Mouse (Mus musculus) frontal cortex, postnatal 10 days (tissue): Measurements from ENCODE around the gene Vmn2r98.
"Not testable (repeated sequence)": the region's sequence is repeated elsewhere in the genome, so short reads cannot be mapped to it uniquely, and the experiment has no call there.

ENCODE experiments used
- DNase-seq, 2 experiments: peaks; one replicate each; pipeline ENCODE4 v3.0.0; 2022; ENCODE audit warnings: low spot score in 2 of 2, mixed read lengths in 1 of 2

Vmn2r98 gene

DNA sequence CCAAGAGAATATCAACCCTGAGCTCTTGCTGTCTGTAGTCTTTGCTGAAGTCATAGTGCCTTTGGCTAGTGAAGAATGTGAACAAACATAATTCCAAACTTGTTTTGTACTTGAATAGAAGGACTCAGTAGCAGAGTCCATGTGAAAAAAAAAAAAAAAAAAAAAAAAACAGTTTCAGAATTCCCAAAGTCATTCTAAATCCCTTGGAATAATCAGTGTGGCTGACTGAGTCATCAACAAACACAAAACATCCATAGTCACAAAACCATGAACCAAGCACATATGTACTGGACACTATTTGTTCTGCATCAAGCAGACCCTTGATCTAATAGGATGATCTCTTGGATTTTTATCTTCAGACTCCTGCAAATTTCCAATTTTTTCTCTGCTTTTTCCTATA, at the start of gene Vmn2r98:
TSS of gene Vmn2r98 (plus strand) at position 301 of the 400 bp plus-strand sequence.
- DNase-seq = not testable (repeated sequence)

DNA sequence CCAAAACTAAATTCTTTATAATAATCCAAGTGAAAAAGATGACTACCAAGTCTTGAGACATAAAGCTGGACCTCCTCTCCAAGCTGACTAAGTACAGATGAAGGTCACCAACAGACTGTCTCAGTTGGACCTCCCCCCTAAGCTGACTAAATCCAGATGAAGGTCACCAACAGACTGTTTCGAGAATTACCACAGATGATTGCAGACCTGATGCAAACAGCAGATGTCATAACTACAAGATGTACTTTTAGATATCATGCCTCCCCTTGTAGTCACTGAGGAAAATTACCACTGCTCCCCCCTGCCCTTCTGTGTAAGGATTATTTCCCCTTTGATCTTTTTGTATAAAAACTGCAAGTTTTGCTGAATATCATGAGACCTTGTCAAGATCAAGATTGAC, 21.8 kb upstream of the Vmn2r98 start:
- DNase-seq = not testable (repeated sequence)

DNA sequence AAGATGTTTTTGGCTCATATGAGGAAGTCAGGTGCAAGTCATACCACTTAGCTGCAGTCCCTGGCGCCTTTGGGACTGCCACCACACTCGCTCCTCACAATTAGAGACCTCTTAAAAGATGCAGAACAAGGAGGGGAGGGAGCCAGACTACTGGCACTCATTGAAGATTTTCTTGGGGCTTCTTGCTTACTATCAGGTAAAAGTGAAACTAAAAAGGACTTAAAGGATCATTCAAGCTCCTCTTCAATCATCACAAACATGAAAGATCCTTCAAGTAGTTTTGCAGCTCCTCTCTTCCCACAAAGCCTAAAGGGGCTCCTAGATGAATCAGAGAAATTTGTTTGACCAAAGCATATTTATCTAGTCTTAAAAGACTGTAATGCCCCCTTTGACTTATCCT, 21.3 kb upstream of the Vmn2r98 start:
- DNase-seq = no peak

DNA sequence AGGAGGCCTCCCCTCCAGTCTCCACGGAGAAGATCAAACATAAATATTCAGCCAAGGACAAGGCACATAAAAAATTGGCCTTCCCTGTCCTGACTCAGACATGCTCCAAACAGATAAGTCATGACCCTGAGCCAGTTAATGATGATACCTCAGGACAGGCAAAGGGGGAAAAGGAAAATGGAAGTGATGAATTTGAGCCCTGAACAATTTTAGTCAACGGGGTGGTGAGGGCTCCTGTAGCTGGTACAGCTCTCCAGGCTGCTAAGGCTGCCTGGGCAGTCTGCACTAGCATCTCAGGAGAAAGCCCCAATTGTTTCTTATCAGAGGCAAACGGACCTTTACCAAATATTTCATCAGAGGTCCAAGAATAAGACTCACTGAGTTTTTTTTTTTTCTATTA, 20.5 kb upstream of the Vmn2r98 start:
- no peak for DNase-seq
